Mouse (Mus musculus): Measurements from ENCODE around the gene Tac4. TPM values are rescaled to one million over a fixed set of nuclear protein-coding genes. Genes with fewer than 3 reads are reported as not detected.

Gene Tac4
- not detected for total RNA-seq (2023)

DNA sequence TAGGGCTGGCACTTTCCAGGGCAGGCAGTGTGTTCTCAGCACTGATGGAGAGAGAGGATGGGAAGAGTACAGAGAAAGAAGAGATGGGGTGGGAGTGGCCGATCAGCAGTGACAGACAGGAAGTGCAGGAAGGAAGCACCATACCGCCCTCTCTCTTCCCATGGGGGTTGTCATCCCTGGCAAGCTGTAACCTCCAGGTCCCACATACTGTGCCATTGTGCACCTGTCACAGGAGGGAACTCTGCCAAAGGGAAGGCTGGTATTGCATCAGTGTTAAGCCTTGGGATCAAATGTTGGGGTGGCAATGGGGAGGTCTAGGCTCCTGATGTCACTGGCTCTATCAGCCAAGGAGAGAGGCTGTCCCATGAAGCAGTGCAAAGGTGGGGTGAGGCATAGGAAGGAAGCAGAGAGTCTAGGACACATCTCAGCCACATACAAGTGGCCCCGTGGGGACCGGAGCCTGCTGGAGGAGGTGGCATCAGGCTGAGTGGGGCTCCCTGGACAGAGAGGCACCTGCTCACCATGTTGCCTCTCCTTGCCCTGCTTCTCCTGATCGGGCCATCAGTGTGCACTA lies at the start of gene Tac4:
TSS of gene Tac4 (plus strand) at position 352 of the 574 bp plus-strand sequence.

DNA sequence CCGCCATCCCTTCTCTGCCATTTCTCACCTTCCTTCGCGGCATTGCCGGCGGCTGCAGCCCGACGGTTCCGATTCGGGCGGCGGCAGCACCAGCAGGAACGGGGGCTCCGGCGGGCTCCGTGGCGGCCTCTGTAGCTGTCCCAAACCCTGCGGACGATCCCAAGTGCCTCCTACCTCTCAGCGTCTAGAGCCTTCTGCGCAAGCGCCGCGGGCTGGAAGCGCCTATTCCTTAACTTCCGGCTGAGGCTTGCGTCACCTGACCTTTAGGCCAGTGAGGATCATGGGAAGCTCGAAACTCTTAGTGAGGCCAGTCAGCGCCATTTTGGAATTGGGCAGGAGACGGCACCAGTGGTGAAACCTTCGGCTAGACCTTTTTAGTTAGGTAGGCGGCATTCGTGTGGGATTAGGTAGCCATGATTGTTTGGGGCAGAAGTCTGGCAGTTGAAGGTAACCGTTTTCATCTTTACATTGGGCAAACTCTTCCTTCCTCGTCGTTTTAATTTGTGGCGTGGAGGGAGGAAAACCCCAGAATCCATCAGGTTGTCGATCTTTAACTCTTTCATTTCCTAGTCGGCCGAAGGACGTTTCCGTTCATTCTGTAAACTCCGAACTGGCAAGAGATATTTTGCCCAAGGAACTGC lies 48.8 kb downstream of the Tac4 start, which contains the start of gene Kat7:
TSS of gene Kat7 (minus strand) at position 240 of the 641 bp plus-strand sequence.

Other genes starting within 250 kb of the Tac4 start
- 10 to 100 TPM; 11.1 to 12.8 TPM for gene Pdk2, start 220.2 kb upstream of the Tac4 start, total RNA-seq (2023)
- 1 to 10 TPM in 1 of 2 experiments, under 1 TPM in 1; 0.58 to 1.8 TPM for gene Itga3, start 184.7 kb upstream of the Tac4 start, total RNA-seq (2023)
- not detected for gene Dlx3, start 141.4 kb upstream of the Tac4 start, total RNA-seq (2023)
- gene Dlx4, start 115.3 kb upstream of the Tac4 start, total RNA-seq (2023) = not detected
- 100 to 1,000 TPM; 107 to 109 TPM for gene Kat7, start 48.7 kb downstream of the Tac4 start, total RNA-seq (2023)
- 10 to 100 TPM; 35.7 to 38.1 TPM for gene Fam117a, start 75.5 kb downstream of the Tac4 start, total RNA-seq (2023)
- gene Slc35b1, start 123.2 kb downstream of the Tac4 start, total RNA-seq (2023) = 10 to 100 TPM; 60.8 to 64.1 TPM
- 100 to 1,000 TPM; 139 to 150 TPM for gene Spop, start 152.6 kb downstream of the Tac4 start, total RNA-seq (2023)